Mouse (Mus musculus) frontal cortex, postnatal 36 days (tissue): Measurements from ENCODE around the gene Gpr176.
A peak's percentile ranks its signal among the peaks of the same experiment; 100 is the strongest.

Experiments
- DNase-seq, 2 experiments: peaks; one replicate each; pipeline ENCODE4 v3.0.0; 2022; ENCODE audit warnings: low spot score in 2 of 2

Gpr176 gene

DNA sequence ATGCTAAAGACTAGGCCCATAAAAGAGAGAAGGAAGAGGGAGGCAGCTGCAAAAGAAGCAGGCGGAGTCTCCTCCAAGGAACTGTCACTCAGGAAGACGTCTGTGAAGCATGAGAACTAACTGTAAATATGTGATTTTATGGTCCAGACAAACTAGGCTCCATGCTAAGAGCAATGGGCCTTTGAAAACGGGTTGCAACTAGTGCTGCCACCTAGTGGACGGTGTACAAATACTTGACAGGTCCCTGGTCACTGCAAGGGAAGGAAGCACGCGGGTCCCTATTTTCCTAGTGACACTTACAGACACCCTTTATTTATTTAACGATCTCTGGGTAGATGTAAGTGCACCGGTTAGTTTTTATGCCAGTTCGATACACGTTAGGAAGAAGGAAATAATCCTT lies 127.3 kb downstream of the Gpr176 start:
- peak; percentile 62 to 75 for DNase-seq

DNA sequence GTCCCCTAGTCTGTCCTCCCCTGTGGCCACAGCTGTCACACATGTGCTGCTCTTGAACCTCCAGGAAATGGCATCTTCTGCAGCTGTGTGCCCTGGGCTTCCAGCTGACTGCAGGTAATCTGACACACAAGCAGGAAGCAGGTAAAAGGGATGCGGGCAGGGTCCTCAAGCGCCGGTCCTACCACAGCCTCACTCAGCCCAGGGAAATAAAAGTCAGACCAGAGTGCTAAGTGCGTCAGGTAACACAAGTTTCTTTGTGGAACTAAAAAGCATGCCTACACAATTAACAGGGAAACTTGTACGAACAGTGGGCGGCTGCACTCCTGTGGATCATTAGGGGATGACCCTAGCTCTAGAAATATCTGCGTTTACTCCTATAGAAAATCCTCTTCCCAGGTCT lies 137.0 kb downstream of the Gpr176 start:
- DNase-seq, result no peak

DNA sequence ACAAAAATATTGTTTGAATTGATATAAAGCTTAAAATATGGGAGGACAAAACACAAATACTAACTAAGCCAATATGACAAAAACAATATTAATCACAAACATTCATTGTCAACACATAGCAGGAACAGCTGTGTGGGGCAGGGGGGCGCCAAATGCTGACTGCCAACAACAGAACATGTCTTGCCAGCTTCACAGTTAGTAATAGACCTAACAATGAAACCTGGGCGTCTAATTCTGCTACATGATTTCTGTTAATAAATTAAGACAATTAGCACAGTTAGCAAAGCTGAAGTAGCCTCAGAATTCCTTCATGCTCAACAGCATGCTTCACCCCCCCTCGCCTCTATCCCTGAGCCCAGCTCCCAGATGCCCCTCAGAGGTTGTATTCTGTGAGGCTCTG lies 137.6 kb downstream of the Gpr176 start:
- DNase-seq, result no peak

DNA sequence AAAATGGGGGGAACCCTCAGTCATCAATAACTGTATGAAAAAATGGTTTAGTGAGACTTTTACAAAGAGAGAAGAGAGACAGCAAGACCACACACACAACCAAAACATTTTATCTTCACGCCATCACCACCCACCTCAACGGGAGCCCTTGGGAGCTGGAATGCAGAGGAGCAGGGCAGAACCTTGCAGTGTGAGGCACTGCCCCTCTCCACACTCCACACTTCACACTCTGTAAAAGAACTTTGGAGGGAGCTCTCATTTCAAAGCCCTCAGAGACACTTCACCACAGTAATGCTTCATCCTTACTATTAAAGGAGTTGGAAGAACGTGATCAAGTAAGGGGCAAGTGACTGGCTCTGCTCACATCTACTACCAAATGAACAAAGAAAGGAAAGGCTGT lies 142.7 kb downstream of the Gpr176 start:
- DNase-seq, result no peak

DNA sequence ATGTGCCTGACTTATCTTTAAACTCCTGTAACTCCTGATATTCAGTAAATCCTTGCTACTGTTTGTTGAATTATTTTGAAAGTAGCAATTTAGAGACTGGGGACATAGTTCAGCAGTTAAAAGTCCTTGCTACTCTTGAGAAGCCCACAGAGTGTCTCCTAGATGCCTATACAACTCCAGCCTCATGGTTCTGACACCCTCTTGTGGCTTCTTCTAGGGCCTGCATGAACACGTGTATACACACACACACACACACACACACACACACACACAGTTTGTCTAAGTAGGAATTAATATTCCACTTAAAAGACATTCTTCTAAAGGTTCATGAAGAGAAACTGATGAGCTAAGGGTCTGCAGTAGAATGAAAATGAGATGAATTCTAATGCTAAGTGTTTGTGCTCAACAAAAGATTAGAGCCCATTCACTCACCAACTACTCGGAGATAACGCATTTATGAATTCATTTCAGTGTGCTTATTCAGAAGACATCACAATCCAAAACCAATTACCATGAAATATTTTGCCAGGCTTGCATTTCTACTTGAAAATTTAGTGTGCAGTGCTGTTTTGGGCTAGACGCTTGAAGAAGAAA lies 144.6 kb downstream of the Gpr176 start:
- no peak for DNase-seq
